8 mouse cellular contexts compared by ENCODE assay signal in the genomic region with DNA sequence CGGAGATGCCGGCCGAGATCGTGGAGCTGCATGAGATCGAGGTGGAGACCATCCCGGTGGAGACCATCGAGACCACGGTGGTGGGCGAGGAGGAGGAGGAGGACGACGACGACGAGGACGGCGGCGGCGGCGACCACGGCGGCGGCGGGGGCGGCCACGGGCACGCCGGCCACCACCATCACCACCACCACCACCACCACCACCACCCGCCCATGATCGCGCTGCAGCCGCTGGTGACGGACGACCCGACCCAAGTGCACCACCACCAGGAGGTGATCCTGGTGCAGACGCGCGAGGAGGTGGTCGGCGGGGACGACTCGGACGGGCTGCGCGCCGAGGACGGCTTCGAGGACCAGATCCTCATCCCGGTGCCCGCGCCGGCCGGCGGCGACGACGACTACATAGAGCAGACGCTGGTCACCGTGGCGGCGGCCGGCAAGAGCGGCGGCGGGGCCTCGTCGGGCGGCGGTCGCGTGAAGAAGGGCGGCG. TPM values are rescaled to one million over a fixed set of nuclear protein-coding genes. Genes with fewer than 3 reads are reported as not detected.
DNase-seq lines count a peak whose midpoint lies in the region; ATAC-seq and TF ChIP-seq lines count a peak whose summit lies in the region.

No protein-coding gene starts in this region.

- H3K27ac ChIP-seq in embryonic facial prominence, embryonic 13.5 days: peak overlapping the region; percentile 99
- H3K27ac ChIP-seq in left cerebral cortex, adult 2 months: peak overlapping the region; percentile 95
- H3K27ac ChIP-seq in midbrain, embryonic 10.5 days (replicated peaks): peak overlapping the region; percentile 97
- H3K27ac ChIP-seq in spleen, adult 2 months (ENCODE audit: insufficient read depth, low read length): peak overlapping the region; percentile 93

- ATAC-seq in embryonic facial prominence, embryonic 13.5 days (ENCODE audit: insufficient number of reproducible peaks, insufficient read depth, low FRiP score, low TSS enrichment, low read depth): no peak; the same call in 1 of the 2 replicates

- H3K4me2 ChIP-seq in embryonic facial prominence, embryonic 13.5 days: peak overlapping the region; percentile 76

- 0 out of 2 replicates have a peak, but pooled peaks cover 3% of the 10 kb centered on the region for H3K36me3 ChIP-seq in embryonic facial prominence, embryonic 13.5 days
- peaks cover 14% of the 10 kb centered on the region for H3K36me3 ChIP-seq in midbrain, embryonic 10.5 days
- H3K36me3 ChIP-seq in spleen, adult 2 months (ENCODE audit: control insufficient read depth, insufficient read depth, low read length): no peaks in the 10 kb centered on the region

- peaks cover 32% of the 10 kb centered on the region for H3K4me1 ChIP-seq in embryonic facial prominence, embryonic 13.5 days
- peaks cover 36% of the 10 kb centered on the region for H3K4me1 ChIP-seq in midbrain, embryonic 10.5 days
- peaks cover 3% of the 10 kb centered on the region; the same call in 1 of the 2 replicates for H3K4me1 ChIP-seq in spleen, adult 2 months (ENCODE audit: control insufficient read depth, insufficient read depth, insufficient read length)

- H3K9me3 ChIP-seq in embryonic facial prominence, embryonic 13.5 days: no peaks in the 10 kb centered on the region
- H3K9me3 ChIP-seq in midbrain, embryonic 10.5 days (replicated peaks): no peaks in the 10 kb centered on the region

- H3K4me3 ChIP-seq in embryonic facial prominence, embryonic 13.5 days: peak overlapping the region; percentile 99
- peak overlapping the region; percentile 93 for H3K4me3 ChIP-seq in left cerebral cortex, adult 2 months
- peak overlapping the region; percentile 100 for H3K4me3 ChIP-seq in midbrain, embryonic 10.5 days
- peak overlapping the region; percentile 96 for H3K4me3 ChIP-seq in spleen, adult 2 months (ENCODE audit: extremely low read depth, insufficient read depth, insufficient read length)

- intact Hi-C loops in heart, postnatal 10 days (cut with DNase I): no loop called here
- intact Hi-C loops in left cerebral cortex, adult 2 months (cut with DNase I): loop anchor here (5.0 kb wide), 1 partner anchor 99 kb away; a partner anchor contains a TSS

- TF ChIP-seq POLR2A in spleen, adult 2 months (IDR thresholded peaks at IDR 0.05; ENCODE audit: low read depth, low read length): no peak

- DNase-seq in thymus, adult 18-20 months: peak; percentile 51 to 60
- no peak for DNase-seq in thymus, postnatal 0 days (ENCODE audit: low spot score)
- peak; percentile 33 to 39 for DNase-seq in heart, postnatal 10 days
- peak; percentile 41 to 43 for DNase-seq in left cerebral cortex, adult 2 months (ENCODE audit: extremely low spot score in 1 of 2, low spot score in 2 of 2)
- DNase-seq in midbrain, embryonic 10.5 days (ENCODE audit: low spot score): no peak
- DNase-seq in spleen, adult 2 months (ENCODE audit: low read depth in 1 of 2, low spot score in 2 of 2): peak in 1 of 2 experiments; percentile 29
- DNase-seq in retina, embryonic 14.5 days (ENCODE audit: low spot score): no peak

- no peaks in the 10 kb centered on the region for H3K27me3 ChIP-seq in embryonic facial prominence, embryonic 13.5 days
- H3K27me3 ChIP-seq in midbrain, embryonic 10.5 days (ENCODE audit: low read depth, poor library complexity, severe bottlenecking): no peaks in the 10 kb centered on the region
- H3K27me3 ChIP-seq in spleen, adult 2 months (ENCODE audit: control insufficient read depth, insufficient read depth, low read length): no peaks in the 10 kb centered on the region

- TF ChIP-seq CTCF in left cerebral cortex, adult 2 months (IDR thresholded peaks at IDR 0.05): no peak
- no peak for TF ChIP-seq CTCF in spleen, adult 2 months (IDR thresholded peaks at IDR 0.05; ENCODE audit: extremely low read depth, insufficient read depth, insufficient read length, insufficient replicate concordance)

- WGBS in embryonic facial prominence, embryonic 13.5 days: 0% methylated on average over 42 of the region's 71 CpGs
- under 1% methylated on average over 71 of the region's 71 CpGs for WGBS in midbrain, embryonic 10.5 days
- 1% methylated on average over 52 of the region's 71 CpGs for WGBS in spleen, adult 2 months

- H3K9ac ChIP-seq in embryonic facial prominence, embryonic 13.5 days: peak overlapping the region; percentile 89

RNA-seq across cellular contexts. Expression of a gene that starts 0.7 kb away (rescaled TPM):
- polyA plus RNA-seq in thymus, postnatal 0 days (2015; fragmentation: Nextera tagmentation; extraction: Ambion mirVana): 20.6 and 27.4 TPM in 2 replicates
- polyA plus RNA-seq in embryonic facial prominence, embryonic 13.5 days (2015; fragmentation: Nextera tagmentation; extraction: Ambion mirVana): 18.6 and 21.3 TPM in 2 replicates
- total RNA-seq in heart, postnatal 10 days (2021): 10 to 100 TPM; 36.0 to 44.9 TPM
- total RNA-seq in left cerebral cortex, adult 2 months (2021): 10 to 100 TPM; 51.1 to 51.9 TPM
- polyA plus RNA-seq in midbrain, embryonic 10.5 days (2016; fragmentation: Nextera tagmentation; extraction: Ambion mirVana): 13.0 and 14.4 TPM in 2 replicates
- 15.2 and 21.0 TPM in 2 replicates for polyA plus RNA-seq in spleen, adult 2 months (2012; rRNA removed)

RNA-seq across cellular contexts. Expression of a gene that starts 42.2 kb away (rescaled TPM):
- polyA plus RNA-seq in thymus, postnatal 0 days (2015; fragmentation: Nextera tagmentation; extraction: Ambion mirVana): 14.8 and 16.4 TPM in 2 replicates
- 15.1 and 15.8 TPM in 2 replicates for polyA plus RNA-seq in embryonic facial prominence, embryonic 13.5 days (2015; fragmentation: Nextera tagmentation; extraction: Ambion mirVana)
- total RNA-seq in heart, postnatal 10 days (2021): 1 to 10 TPM; 2.4 to 2.8 TPM
- 10 to 100 TPM; 11.2 to 16.6 TPM for total RNA-seq in left cerebral cortex, adult 2 months (2021)
- polyA plus RNA-seq in midbrain, embryonic 10.5 days (2016; fragmentation: Nextera tagmentation; extraction: Ambion mirVana): 12.4 TPM in 2 replicates
- 5.9 and 9.6 TPM in 2 replicates for polyA plus RNA-seq in spleen, adult 2 months (2012; rRNA removed)

RNA-seq across cellular contexts. Expression of a gene that starts 42.3 kb away (rescaled TPM):
- polyA plus RNA-seq in thymus, postnatal 0 days (2015; fragmentation: Nextera tagmentation; extraction: Ambion mirVana): 7.3 and 8.4 TPM in 2 replicates
- 13.1 and 16.6 TPM in 2 replicates for polyA plus RNA-seq in embryonic facial prominence, embryonic 13.5 days (2015; fragmentation: Nextera tagmentation; extraction: Ambion mirVana)
- 1 to 10 TPM; 5.0 to 6.3 TPM for total RNA-seq in heart, postnatal 10 days (2021)
- total RNA-seq in left cerebral cortex, adult 2 months (2021): 10 to 100 TPM in 1 of 2 experiments, 1 to 10 TPM in 1; 9.1 to 11.9 TPM
- polyA plus RNA-seq in midbrain, embryonic 10.5 days (2016; fragmentation: Nextera tagmentation; extraction: Ambion mirVana): 11.7 and 12.5 TPM in 2 replicates
- polyA plus RNA-seq in spleen, adult 2 months (2012; rRNA removed): 3.2 and 5.2 TPM in 2 replicates

Comparison
In these comparisons a context has a peak if more than half of its experiments do, and no peak if none do; other contexts are left out.
1. DNase-seq: peak in thymus, adult 18-20 months (2 of 2), heart, postnatal 10 days (2 of 2) and left cerebral cortex, adult 2 months (2 of 2); none in thymus, postnatal 0 days (single experiment), midbrain, embryonic 10.5 days (single experiment) and retina, embryonic 14.5 days (single experiment).
2. Peak in every context shown above with its lines, with median percentiles within 50 percentile points of each other: H3K27ac ChIP-seq and H3K4me3 ChIP-seq.